Mouse (Mus musculus) adrenal gland, adult 2 months (tissue): ENCODE results near the gene Dst. TPM values are rescaled to one million over a fixed set of nuclear protein-coding genes. Genes with fewer than 3 reads are reported as not detected.
"Not testable (repeated sequence)": the region's sequence is repeated elsewhere in the genome, so short reads cannot be mapped to it uniquely, and the experiment has no call there.

ENCODE experiments used
- DNase-seq: peaks from one replicate; pipeline ENCODE4 v3.0.0; 2021
- microRNA-seq, 2 experiments: library from miRNA; unstranded; fragments of <30 nt; microRNA quantifications; one replicate each; pipeline ENCODE4 v1.2.0; 2021
- polyA plus RNA-seq: library from polyadenylated mRNA; depleted of rRNA; stranded (reverse); fragments of >200 nt; gene quantifications from 2 replicates; pipeline ENCODE4 v1.2.3, GENCODE M21; 2012; rRNA removed
- total RNA-seq, 2 experiments: library from RNA; stranded (reverse); gene quantifications; 2 replicates each; pipeline ENCODE4 v1.2.3; 2021

The Dst gene
- total and polyA plus RNA-seq, 3 experiments = 53.3 to 134 (median 125) TPM

DNA sequence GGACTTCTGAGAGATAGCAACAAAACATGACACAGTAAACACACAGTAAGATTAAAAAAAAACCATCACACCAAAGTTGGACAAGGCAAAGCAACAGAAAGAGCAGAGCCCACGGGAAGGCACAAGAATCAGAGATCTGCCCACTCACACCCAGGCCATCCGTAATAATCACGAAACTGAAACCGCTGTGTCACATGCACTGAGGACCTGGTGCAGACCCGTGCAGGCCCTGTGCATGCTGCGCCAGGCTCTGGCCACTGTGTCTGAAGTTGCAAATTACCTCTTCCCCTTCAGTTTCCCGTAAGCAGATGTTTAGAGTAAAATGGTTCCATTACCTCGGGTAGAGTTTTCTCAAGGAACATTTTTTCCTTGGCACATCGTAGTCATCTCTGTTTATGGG is 389.6 kb downstream of the Dst start:
- DNase-seq = no peak

DNA sequence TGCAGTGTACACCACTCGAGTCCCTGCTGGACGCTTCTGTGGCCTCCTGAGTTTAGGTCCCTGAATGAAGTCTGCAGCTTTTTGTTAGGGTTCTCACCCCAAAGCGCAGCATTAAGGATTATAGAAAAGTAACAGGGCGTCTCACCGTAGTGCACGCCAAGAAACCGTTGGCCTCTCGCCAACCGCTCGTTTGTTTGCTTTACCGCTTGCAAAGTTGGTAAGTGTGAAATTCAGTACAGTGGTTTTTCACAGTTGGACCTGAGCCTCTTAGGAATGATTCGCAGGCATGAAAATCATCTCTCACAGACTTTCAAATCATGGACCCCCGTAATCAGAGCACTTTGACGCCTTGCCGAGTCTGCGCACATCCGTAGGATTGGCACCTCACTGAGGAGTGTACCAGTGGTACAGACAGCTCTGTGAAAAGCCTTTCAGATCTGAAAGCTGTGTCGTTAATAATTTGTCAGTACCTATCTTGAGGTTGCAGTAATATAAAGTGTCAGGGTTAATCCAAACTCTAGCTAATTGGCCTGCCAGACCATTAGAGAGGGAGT is 390.7 kb downstream of the Dst start:
- DNase-seq = no peak

DNA sequence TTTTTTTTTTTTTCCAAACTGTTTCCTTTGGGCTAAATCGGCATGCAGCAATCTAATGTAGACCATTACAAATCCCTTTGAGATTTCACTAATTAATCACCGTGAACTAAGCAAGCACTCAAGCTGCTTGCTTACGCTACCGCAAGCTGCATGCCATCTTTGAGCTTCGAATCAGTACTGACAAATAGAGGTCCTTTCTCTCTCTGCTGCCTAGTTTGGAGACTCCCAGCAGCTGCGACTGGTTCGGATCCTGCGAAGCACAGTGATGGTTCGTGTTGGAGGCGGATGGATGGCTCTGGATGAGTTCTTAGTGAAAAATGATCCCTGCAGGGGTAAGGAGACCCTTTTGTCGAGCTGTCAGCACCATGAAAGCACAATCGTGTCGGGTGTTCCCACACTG is 391.5 kb downstream of the Dst start:
- no peak for DNase-seq

DNA sequence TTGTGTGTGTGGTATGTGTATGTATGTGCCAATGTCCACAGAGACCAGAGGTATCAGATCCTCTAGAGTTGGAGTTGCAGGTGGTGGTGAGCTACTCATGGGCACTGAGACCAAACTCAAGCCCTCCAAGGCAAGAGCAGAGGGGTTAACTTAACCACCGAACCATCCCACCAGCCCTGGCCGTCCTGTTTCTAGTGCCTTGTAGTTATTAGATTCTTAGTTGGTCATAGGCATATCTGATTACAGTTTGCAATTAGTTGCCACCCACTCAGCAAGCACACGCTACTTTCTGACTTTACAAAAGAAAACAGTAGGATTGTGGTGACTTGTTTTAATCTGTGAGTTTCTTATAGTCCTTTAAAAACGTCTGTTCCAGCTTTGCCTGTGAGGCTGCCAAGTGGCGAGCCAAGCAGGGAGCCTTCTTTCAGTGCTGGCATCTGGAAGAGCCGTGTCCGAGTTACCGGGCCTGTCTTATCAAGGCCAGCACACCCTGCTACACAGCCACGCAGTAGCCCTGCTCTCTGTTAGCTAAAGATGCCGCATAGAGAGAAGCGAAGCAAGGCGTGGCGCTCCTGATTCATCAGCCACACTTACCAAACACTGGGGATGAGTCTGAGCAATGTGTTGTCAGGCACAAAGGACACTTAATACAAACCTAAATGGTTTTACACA is 392.4 kb downstream of the Dst start:
- DNase-seq = no peak

DNA sequence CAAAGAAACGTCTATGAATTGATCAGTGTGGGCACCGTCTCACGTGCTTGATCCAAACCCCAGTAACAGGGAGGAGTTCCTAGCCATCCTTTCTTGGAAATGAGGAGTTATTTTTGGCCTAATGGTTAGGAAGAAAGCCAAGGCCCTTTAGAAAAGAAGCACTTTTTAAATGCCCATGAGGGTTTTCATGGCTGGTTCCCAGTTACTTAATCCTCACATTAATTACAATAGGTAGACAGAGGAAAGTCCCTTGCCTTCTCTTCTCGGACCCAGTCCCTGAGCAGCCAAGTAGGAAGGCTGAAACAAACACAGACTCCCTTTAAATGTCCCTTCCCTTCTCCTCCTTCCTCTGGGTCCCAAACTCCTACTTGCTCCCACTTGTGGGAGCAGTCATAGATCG is 396.2 kb downstream of the Dst start:
- no peak for DNase-seq

DNA sequence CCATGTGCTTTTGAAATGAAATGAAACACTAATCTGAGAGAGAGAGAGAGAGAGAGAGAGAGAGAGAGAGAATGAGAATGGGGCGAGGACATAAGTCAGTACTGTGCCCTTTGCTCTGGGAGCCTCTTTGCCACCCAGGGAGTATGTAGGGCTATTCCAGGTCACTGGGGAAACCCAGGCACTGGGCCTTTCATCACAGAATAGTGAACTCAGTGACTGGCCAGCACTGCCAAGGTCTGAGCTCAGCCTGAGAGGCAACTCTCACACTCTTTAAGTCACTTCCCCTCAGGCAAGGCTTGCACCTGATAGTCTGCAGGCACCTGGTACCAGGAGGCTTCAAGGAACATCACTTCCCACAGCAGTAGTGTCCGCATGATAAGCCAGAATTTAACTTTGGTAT is 398.7 kb downstream of the Dst start:
- no peak for DNase-seq

GRCm38 (mm10) chr1:34307191-34307590 is 399.2 kb downstream of the Dst start:
- no peak for DNase-seq

- DNase-seq = not testable (repeated sequence)
These were observed 400.8 kb downstream of the Dst start for GRCm38 (mm10) chr1:34308841-34309240.

- no peak for DNase-seq
These were observed 401.4 kb downstream of the Dst start for GRCm38 (mm10) chr1:34309396-34309795.

- DNase-seq = no peak
These were observed 402.7 kb downstream of the Dst start for GRCm38 (mm10) chr1:34310532-34311250.

DNA sequence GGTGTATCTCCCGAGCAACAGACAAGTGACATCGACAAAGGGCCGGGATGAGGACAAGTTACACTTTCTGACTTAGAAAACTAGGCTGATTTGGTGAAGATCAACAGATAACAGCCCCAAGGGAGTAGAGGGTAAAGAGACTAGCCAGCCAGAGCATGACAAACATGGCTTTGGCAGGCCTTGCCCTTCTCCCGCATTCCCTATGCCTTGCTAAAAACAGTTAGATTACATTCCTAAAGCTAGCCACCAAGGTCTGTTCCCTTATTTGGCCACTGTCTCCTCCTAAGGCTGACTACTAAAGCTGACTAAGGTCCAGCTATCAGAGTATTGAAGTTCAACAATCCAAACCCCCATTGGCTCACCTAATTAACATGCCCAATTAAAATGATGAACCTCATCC is 404.8 kb downstream of the Dst start:
- DNase-seq = peak; percentile 28

DNA sequence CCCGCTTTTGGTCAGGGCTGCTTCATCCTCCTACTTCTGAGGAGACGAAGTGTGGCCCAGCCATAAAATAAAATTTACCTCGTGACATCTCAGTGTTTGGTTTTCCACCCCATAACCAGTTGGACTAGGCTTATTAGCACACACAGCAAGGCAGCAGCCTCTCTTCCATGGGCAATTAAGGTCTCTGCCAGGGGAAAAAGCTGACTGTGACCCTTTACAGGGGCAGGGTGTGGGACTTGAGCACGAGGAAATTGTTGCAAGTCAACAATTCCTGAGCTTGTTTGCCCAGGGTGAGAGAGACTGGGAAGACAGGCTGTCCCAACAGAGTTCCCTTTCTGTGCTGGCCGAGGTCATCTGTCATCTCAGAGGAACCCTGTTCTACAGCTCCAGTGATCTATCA is 407.4 kb downstream of the Dst start:
- DNase-seq = no peak

DNA sequence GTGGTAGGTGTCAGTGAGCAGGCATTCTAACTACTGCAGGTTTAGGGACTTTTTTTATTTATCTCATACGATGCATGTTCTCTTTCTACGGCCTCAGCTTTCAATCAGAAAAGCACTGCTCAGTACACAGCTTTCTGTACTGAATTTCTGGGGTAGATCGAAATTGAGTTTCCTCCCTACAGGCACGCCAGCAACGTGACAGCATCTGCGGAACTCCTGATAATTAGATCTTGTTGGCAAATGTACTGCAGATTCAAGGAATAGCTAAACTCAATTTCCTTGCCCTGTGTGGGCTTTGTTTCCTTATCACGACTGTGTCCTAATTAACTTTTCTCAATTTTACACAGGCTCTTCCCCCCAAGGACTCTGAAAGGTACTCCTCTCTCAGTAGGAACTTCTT is 416.2 kb downstream of the Dst start:
- DNase-seq = no peak

GRCm38 (mm10) chr1:34328606-34329005 is 420.6 kb downstream of the Dst start:
- DNase-seq = peak; percentile 24

DNA sequence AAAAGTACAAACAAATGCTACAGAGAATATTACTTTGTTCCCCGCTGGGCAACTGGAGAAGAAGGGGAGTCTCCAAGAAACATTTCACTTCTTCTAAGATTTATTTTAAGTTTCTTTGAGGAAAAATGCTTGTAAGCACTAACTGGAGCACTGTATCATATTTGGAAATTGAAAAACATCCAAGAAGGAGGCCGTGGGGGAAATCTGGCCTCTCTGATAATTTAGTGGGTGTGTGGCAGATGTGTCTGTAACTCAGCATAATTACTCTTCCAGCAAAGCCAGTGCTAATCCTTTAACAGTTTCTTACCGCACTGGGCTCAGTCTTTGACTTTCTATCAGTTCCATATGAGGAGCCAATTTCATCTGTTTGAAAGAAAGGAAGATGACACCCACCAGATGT is 423.7 kb downstream of the Dst start:
- no peak for DNase-seq

Small RNA genes within 50 kb of the gene (microRNA-seq; reads per million reads assigned to microRNA genes)
- 0 reads per million in 2 experiments for gene Mir6896

Other genes with a start within 250 kb of the Dst start
- 1 to 10 TPM; 4.3 to 4.4 TPM for gene Prim2, start 238.4 kb upstream of the Dst start, total RNA-seq
- 1.2 TPM in 2 replicates for gene Prim2, start 238.4 kb upstream of the Dst start, polyA plus RNA-seq
- gene Rab23, start 188.3 kb upstream of the Dst start, total RNA-seq = 10 to 100 TPM in 1 of 2 experiments, 1 to 10 TPM in 1; 9.2 to 12.6 TPM
- 2.9 and 5.7 TPM in 2 replicates for gene Rab23, start 188.3 kb upstream of the Dst start, polyA plus RNA-seq
- 10 to 100 TPM; 13.8 to 15.6 TPM for gene Bag2, start 150.4 kb upstream of the Dst start, total RNA-seq
- 15.1 and 18.4 TPM in 2 replicates for gene Bag2, start 150.4 kb upstream of the Dst start, polyA plus RNA-seq
- gene Zfp451, start 93.6 kb upstream of the Dst start, total RNA-seq = 10 to 100 TPM; 32.2 to 32.8 TPM
- gene Zfp451, start 93.6 kb upstream of the Dst start, polyA plus RNA-seq = 4.6 and 6.4 TPM in 2 replicates
- 1 to 10 TPM; 1.4 to 1.9 TPM for gene Bend6, start 409 bp upstream of the Dst start, total RNA-seq
- gene Bend6, start 409 bp upstream of the Dst start, polyA plus RNA-seq = 0.10 and 0.23 TPM in 2 replicates